Mouse (Mus musculus) MEL (cell line): ENCODE measurements at regions not wholly inside any gene's neighbourhood (a gene's known extent, or its start where the extent isn't known, plus 50 kb on each side); places are given as distances from the start of the nearest gene placed in this dataset.

Experiments used
- EP300 ChIP-seq, 2 experiments: IDR thresholded peaks; 2 replicates each; pipeline ENCODE4 v1.6.1; 2011; ENCODE audit warnings: improper control_type of control experiment in 2 of 2, low read length in 2 of 2, low read depth in 1 of 2, mild to moderate bottlenecking in 1 of 2
- GABPA ChIP-seq: IDR thresholded peaks from 2 replicates; pipeline ENCODE4 v1.6.1; 2012; ENCODE audit warnings: low read depth, mild to moderate bottlenecking, inconsistent platforms, low read length, improper control_type of control experiment, moderate library complexity
- HCFC1 ChIP-seq: IDR thresholded peaks from 2 replicates; pipeline ENCODE4 v1.6.1; 2012; ENCODE audit warnings: low read depth, mild to moderate bottlenecking, inconsistent platforms, low read length, improper control_type of control experiment, moderate library complexity
- MAZ ChIP-seq: IDR thresholded peaks from 2 replicates; pipeline ENCODE4 v1.6.1; 2012; ENCODE audit warnings: low read depth, mild to moderate bottlenecking, inconsistent platforms, low read length, improper control_type of control experiment
- MXI1 ChIP-seq: IDR thresholded peaks from 2 replicates; pipeline ENCODE4 v1.6.1; 2011; ENCODE audit warnings: mild to moderate bottlenecking, low read depth, low read length, improper control_type of control experiment
- POLR2A ChIP-seq, 2 experiments: IDR thresholded peaks; 2 replicates each; pipeline ENCODE4 v1.6.1; 2011 to 2012; ENCODE audit warnings: low read length in 2 of 2, mild to moderate bottlenecking in 2 of 2, control low read depth in 1 of 2, improper control_type of control experiment in 1 of 2, low read depth in 1 of 2, moderate library complexity in 1 of 2; ENCODE audit not compliant: control insufficient read depth in 1 of 2, insufficient read depth in 1 of 2, poor library complexity in 1 of 2
- USF1 ChIP-seq: IDR thresholded peaks from 2 replicates; pipeline ENCODE4 v1.6.1; 2014; ENCODE audit warnings: low read depth, mild to moderate bottlenecking, inconsistent platforms, low read length, improper control_type of control experiment, moderate library complexity
- ZC3H11A ChIP-seq: IDR thresholded peaks from 2 replicates; pipeline ENCODE4 v1.6.1; 2012; ENCODE audit warnings: low read depth, mild to moderate bottlenecking, inconsistent platforms, low read length, improper control_type of control experiment

- TF ChIP-seq ZC3H11A (no peak), GABPA (no peak), HCFC1 (no peak), MAZ (no peak), EP300 (IDR thresholded peaks at IDR 0.05; ENCODE audit: low read depth in 1 of 2, low read length in 2 of 2) (no peak), POLR2A (IDR thresholded peaks at IDR 0.05; ENCODE audit: control insufficient read depth in 1 of 2, insufficient read depth in 1 of 2, low read depth in 1 of 2, low read length in 2 of 2, poor library complexity in 1 of 2) (no peak), USF1 (no peak), MXI1 (no peak)
Measured at GRCm38 (mm10) chr9:61489983-61490382, 117.8 kb downstream of the Tle3 start.
